Mouse (Mus musculus): ENCODE results near the gene Rnd2.

- TF ChIP-seq TAL1 (IDR thresholded peaks at IDR 0.05; ENCODE audit: low read length), result no peak
- TF ChIP-seq GATA1 (IDR thresholded peaks at IDR 0.05; ENCODE audit: low read length), result no peak
Observed at GRCm38 (mm10) chr11:101506269-101506780, 41.5 kb downstream of the Rnd2 start.

Measured in erythroblast, embryonic 14.5 days (primary cell).